In genomic region chr1:71775865-71776501, GRCm38 (mm10) we compare ENCODE assay signal across 10 mouse cellular contexts.
DNase-seq lines count a peak whose midpoint lies in the region; ATAC-seq and TF ChIP-seq lines count a peak whose summit lies in the region.
"Had no signal": no experiment of that assay in that cellular context is flagged by ENCODE, and none has a peak within 500 bp of the region (broad histone marks: within the 10 kb centered on the region; RNA-seq: fewer than 3 reads in every experiment).

No protein-coding gene starts in this region.

- no peak for TF ChIP-seq CTCF in olfactory bulb, adult 2 months (IDR thresholded peaks at IDR 0.05; ENCODE audit: insufficient read depth, low read depth, low read length)

- H3K9ac ChIP-seq in heart, embryonic 14.5 days (ENCODE audit: low read length), result no peak overlapping the region
- no peak overlapping the region for H3K9ac ChIP-seq in midbrain, embryonic 13.5 days (replicated peaks)
- H3K9ac ChIP-seq in forebrain, embryonic 15.5 days (replicated peaks), result no peak overlapping the region

- intact Hi-C loops in heart, postnatal 10 days (cut with DNase I), result no loop called here

- H3K27me3 ChIP-seq in heart, embryonic 14.5 days (ENCODE audit: control insufficient read depth, insufficient read depth, low read length), result no peaks in the 10 kb centered on the region
- no peaks in the 10 kb centered on the region for H3K27me3 ChIP-seq in midbrain, embryonic 13.5 days
- H3K27me3 ChIP-seq in midbrain, embryonic 10.5 days (ENCODE audit: low read depth, poor library complexity, severe bottlenecking), result no peaks in the 10 kb centered on the region
- no peaks in the 10 kb centered on the region for H3K27me3 ChIP-seq in forebrain, embryonic 15.5 days

- no peak for DNase-seq in heart, postnatal 10 days
- DNase-seq in midbrain, embryonic 10.5 days (ENCODE audit: low spot score), result no peak
- DNase-seq in liver, result no peak
- DNase-seq in cerebellum, adult 9-10 months, result no peak
- DNase-seq: right cerebral cortex, postnatal 4 days had no signal

- H3K36me3 ChIP-seq in heart, embryonic 14.5 days (ENCODE audit: control insufficient read depth, insufficient read depth, low read length), result no peaks in the 10 kb centered on the region
- H3K36me3 ChIP-seq in midbrain, embryonic 13.5 days, result no peaks in the 10 kb centered on the region
- no peaks in the 10 kb centered on the region for H3K36me3 ChIP-seq in midbrain, embryonic 10.5 days
- H3K36me3 ChIP-seq in forebrain, embryonic 15.5 days, result no peaks in the 10 kb centered on the region

- H3K4me1 ChIP-seq in heart, embryonic 14.5 days (ENCODE audit: control insufficient read depth in 2 of 2, insufficient read depth in 2 of 2, low read length in 2 of 2), result peaks cover 0 to 2% of the 10 kb centered on the region in 2 experiments; a peak in 1 of 4 replicates
- H3K4me1 ChIP-seq in midbrain, embryonic 13.5 days (replicated peaks), result peaks cover 12% of the 10 kb centered on the region; the same call in 1 of the 2 replicates
- no peaks in the 10 kb centered on the region for H3K4me1 ChIP-seq in midbrain, embryonic 10.5 days
- peaks cover 6% of the 10 kb centered on the region; the same call in 1 of the 2 replicates for H3K4me1 ChIP-seq in forebrain, embryonic 15.5 days
- H3K4me1 ChIP-seq in olfactory bulb, adult 2 months (ENCODE audit: control insufficient read depth, insufficient read depth, low read length), result 0 out of 2 replicates have a peak, but pooled peaks cover 2% of the 10 kb centered on the region

- no peak overlapping the region for H3K4me3 ChIP-seq in heart, embryonic 14.5 days (ENCODE audit: control insufficient read depth in 1 of 2, insufficient read depth in 1 of 2, low read depth in 1 of 2, low read length in 2 of 2)
- no peak overlapping the region for H3K4me3 ChIP-seq in midbrain, embryonic 13.5 days (replicated peaks)
- H3K4me3 ChIP-seq in midbrain, embryonic 10.5 days, result no peak overlapping the region
- 0 out of 2 replicates have a peak overlapping the region, but pooled peaks have one; percentile 13 for H3K4me3 ChIP-seq in forebrain, embryonic 15.5 days
- peak overlapping the region; percentile 32 for H3K4me3 ChIP-seq in olfactory bulb, adult 2 months (ENCODE audit: insufficient read depth, low read depth, low read length)

- no peak for ATAC-seq in heart, embryonic 14.5 days (ENCODE audit: insufficient number of reproducible peaks, insufficient read depth, low FRiP score, low read depth)
- no peak for ATAC-seq in midbrain, embryonic 13.5 days
- 0 out of 2 replicates have a peak, but pooled peaks have one; percentile 46 for ATAC-seq in forebrain, embryonic 15.5 days (replicated peaks)

- no peak overlapping the region for H3K27ac ChIP-seq in heart, embryonic 14.5 days (replicated peaks in 1 of 2; ENCODE audit: control insufficient read depth in 1 of 2, insufficient read depth in 1 of 2, low read depth in 2 of 2, low read length in 2 of 2)
- H3K27ac ChIP-seq in midbrain, embryonic 13.5 days, result peak overlapping the region; percentile 7
- H3K27ac ChIP-seq in midbrain, embryonic 10.5 days (replicated peaks), result no peak overlapping the region
- H3K27ac ChIP-seq in forebrain, embryonic 15.5 days (replicated peaks), result peak overlapping the region; percentile 47
- H3K27ac ChIP-seq in olfactory bulb, adult 2 months (ENCODE audit: insufficient read depth, low read depth, low read length), result no peak overlapping the region; the same call in 1 of the 2 replicates

- 74% methylated on average over 19 of the region's 19 CpGs for WGBS in heart, embryonic 14.5 days
- 74% methylated on average over 19 of the region's 19 CpGs for WGBS in midbrain, embryonic 13.5 days
- WGBS in midbrain, embryonic 10.5 days, result 89% methylated on average over 19 of the region's 19 CpGs
- 59% methylated on average over 19 of the region's 19 CpGs for WGBS in forebrain, embryonic 15.5 days
- whole genome bisulfite sequencing in olfactory bulb, adult 2 months, result 40% methylated on average over 19 of the region's 19 CpGs

- H3K9me3 ChIP-seq in heart, embryonic 14.5 days (ENCODE audit: control insufficient read depth, low read length), result no peaks in the 10 kb centered on the region
- no peaks in the 10 kb centered on the region for H3K9me3 ChIP-seq in midbrain, embryonic 13.5 days
- no peaks in the 10 kb centered on the region for H3K9me3 ChIP-seq in midbrain, embryonic 10.5 days (replicated peaks)
- H3K9me3 ChIP-seq in forebrain, embryonic 15.5 days, result no peaks in the 10 kb centered on the region

- no peak for TF ChIP-seq POLR2A in olfactory bulb, adult 2 months (IDR thresholded peaks at IDR 0.05; ENCODE audit: insufficient read depth, low read depth, low read length)

- peak overlapping the region; percentile 11; the same call in 1 of the 2 replicates for H3K4me2 ChIP-seq in heart, embryonic 14.5 days (ENCODE audit: low read length)
- peak overlapping the region; percentile 8; the same call in 1 of the 2 replicates for H3K4me2 ChIP-seq in midbrain, embryonic 13.5 days (replicated peaks)
- H3K4me2 ChIP-seq in forebrain, embryonic 15.5 days (replicated peaks), result peak overlapping the region; percentile 27; the same call in 1 of the 2 replicates
- H3K4me2 ChIP-seq: liver, embryonic 11.5 days had no signal

Comparison
In these comparisons a context has a peak if more than half of its experiments do, and no peak if none do; other contexts are left out.
1. H3K27ac ChIP-seq: peak in midbrain, embryonic 13.5 days (single experiment) and forebrain, embryonic 15.5 days (single experiment); none in heart, embryonic 14.5 days (0 of 2), midbrain, embryonic 10.5 days (single experiment) and olfactory bulb, adult 2 months (single experiment).
2. H3K4me3 ChIP-seq: peak in forebrain, embryonic 15.5 days (single experiment) and olfactory bulb, adult 2 months (single experiment); none in heart, embryonic 14.5 days (0 of 2), midbrain, embryonic 13.5 days (single experiment) and midbrain, embryonic 10.5 days (single experiment).
3. Peak in every context shown above with its lines, with median percentiles within 50 percentile points of each other: H3K4me2 ChIP-seq.